Mouse (Mus musculus): Measurements from ENCODE around the gene Magi3. TPM values are rescaled to one million over a fixed set of nuclear protein-coding genes. Genes with fewer than 3 reads are reported as not detected.

The Magi3 gene
- polyA plus RNA-seq, 1 experiment from 2014 or later, result 7.4 TPM

GRCm38 (mm10) chr3:104101721-104102120, 118.5 kb downstream of the Magi3 start:
- Histone ChIP-seq H3K9ac (ENCODE audit: low read depth, low read length) (no peak overlapping the region), H3K4me3 (ENCODE audit: low read depth, low read length) (no peak overlapping the region), H3K27me3 (ENCODE audit: control insufficient read depth, insufficient read depth, low read length) (no peaks in the 10 kb centered on the region), H3K36me3 (ENCODE audit: control insufficient read depth, insufficient read depth, low read length) (no peaks in the 10 kb centered on the region), H3K4me1 (replicated peaks; ENCODE audit: control insufficient read depth, insufficient read depth, low read length) (no peaks in the 10 kb centered on the region), H3K4me2 (replicated peaks; ENCODE audit: low read depth, low read length) (no peak overlapping the region), H3K9me3 (ENCODE audit: control insufficient read depth, low read length) (no peaks in the 10 kb centered on the region), H3K27ac (ENCODE audit: low read depth, low read length) (no peak overlapping the region)
- 79% methylated on average over 3 of the region's 3 CpGs for WGBS
- DNase-seq (ENCODE audit: low spot score), result no peak
- no peak for ATAC-seq (ENCODE audit: low FRiP score)

DNA sequence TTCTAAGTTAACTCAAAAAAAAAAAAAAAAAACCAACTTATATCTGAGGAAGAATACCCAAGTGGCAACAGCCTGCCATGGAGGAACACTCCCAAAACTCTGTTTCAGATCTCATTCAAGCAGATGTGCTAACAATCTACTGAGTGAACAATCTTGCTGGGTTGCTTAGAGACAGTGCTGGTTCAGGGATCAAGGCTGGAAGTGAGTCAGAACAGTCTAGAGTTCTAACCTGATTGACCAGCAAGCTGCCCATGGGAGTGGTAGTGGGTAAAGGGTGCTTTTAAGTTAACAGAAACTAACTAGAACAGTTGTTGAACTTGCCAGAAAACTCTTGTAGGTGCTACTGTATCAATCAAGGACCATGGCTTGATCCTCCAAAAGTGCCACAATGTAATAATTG, 118.9 kb downstream of the Magi3 start:
- ATAC-seq (ENCODE audit: low FRiP score), result no peak
- no peak for DNase-seq (ENCODE audit: low spot score)

DNA sequence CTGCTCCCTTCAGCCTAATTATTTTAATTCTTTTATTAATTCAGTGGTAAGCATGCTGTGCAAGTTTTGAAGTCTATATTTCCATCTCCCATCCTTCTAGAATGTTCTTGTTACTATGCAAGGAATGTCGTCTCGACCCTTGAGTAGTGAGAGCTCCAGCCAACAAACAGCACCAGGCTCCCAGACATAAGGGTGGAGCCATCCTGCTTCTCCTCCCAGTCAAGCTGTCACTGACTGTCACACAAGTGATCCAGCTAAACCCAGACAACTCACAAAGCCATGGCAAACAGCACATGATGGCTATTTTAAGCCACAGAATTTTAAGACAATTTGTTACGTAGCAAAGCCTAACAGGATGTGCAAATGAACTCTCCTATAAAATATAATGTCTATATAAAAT, 124.2 kb downstream of the Magi3 start:
- H3K9ac ChIP-seq (ENCODE audit: low read depth, low read length), result no peak overlapping the region
- no peaks in the 10 kb centered on the region for H3K9me3 ChIP-seq (ENCODE audit: control insufficient read depth, low read length)
- no peaks in the 10 kb centered on the region for H3K4me1 ChIP-seq (replicated peaks; ENCODE audit: control insufficient read depth, insufficient read depth, low read length)
- no peak overlapping the region for H3K4me3 ChIP-seq (ENCODE audit: low read depth, low read length)
- 76% methylated on average over 3 of the region's 3 CpGs for WGBS
- H3K27me3 ChIP-seq (ENCODE audit: control insufficient read depth, insufficient read depth, low read length), result no peaks in the 10 kb centered on the region
- DNase-seq (ENCODE audit: low spot score) (no peak), ATAC-seq (ENCODE audit: low FRiP score) (no peak)
- H3K4me2 ChIP-seq (replicated peaks; ENCODE audit: low read depth, low read length), result no peak overlapping the region
- no peak overlapping the region for H3K27ac ChIP-seq (ENCODE audit: low read depth, low read length)
- H3K36me3 ChIP-seq (ENCODE audit: control insufficient read depth, insufficient read depth, low read length), result no peaks in the 10 kb centered on the region

More for the DNA sequence above, 118.9 kb downstream of the Magi3 start:
- Histone ChIP-seq H3K9ac (ENCODE audit: low read depth, low read length) (no peak overlapping the region), H3K27ac (ENCODE audit: low read depth, low read length) (no peak overlapping the region), H3K9me3 (ENCODE audit: control insufficient read depth, low read length) (no peaks in the 10 kb centered on the region), H3K27me3 (ENCODE audit: control insufficient read depth, insufficient read depth, low read length) (no peaks in the 10 kb centered on the region), H3K4me3 (ENCODE audit: low read depth, low read length) (no peak overlapping the region), H3K36me3 (ENCODE audit: control insufficient read depth, insufficient read depth, low read length) (no peaks in the 10 kb centered on the region), H3K4me1 (replicated peaks; ENCODE audit: control insufficient read depth, insufficient read depth, low read length) (no peaks in the 10 kb centered on the region), H3K4me2 (replicated peaks; ENCODE audit: low read depth, low read length) (no peak overlapping the region)

DNA sequence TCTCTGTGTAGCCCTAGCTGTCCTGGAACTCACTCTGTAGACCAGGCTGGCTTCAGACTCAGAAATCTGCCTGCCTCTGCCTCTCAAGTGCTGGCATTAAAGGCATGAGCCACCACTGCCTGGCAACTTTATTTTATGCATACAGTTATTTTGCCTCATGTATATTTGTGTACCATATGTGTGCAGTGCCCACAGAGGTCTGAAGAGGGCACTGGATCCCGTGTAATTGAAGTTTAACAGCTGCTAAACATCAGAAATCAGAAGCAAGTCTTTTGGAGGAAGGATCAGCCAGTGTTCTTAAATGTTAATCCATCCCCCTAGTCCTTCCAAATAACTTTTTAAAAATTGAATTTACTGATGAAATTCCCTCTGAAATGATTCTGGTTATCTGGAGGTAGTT, 125.5 kb downstream of the Magi3 start:
- H3K9ac ChIP-seq (ENCODE audit: low read depth, low read length), result no peak overlapping the region
- no peak overlapping the region for H3K4me2 ChIP-seq (replicated peaks; ENCODE audit: low read depth, low read length)
- H3K27ac ChIP-seq (ENCODE audit: low read depth, low read length), result no peak overlapping the region
- no peak for DNase-seq (ENCODE audit: low spot score)
- H3K4me1 ChIP-seq (replicated peaks; ENCODE audit: control insufficient read depth, insufficient read depth, low read length), result no peaks in the 10 kb centered on the region
- 77% methylated on average over 1 of the region's 1 CpGs for WGBS
- no peaks in the 10 kb centered on the region for H3K27me3 ChIP-seq (ENCODE audit: control insufficient read depth, insufficient read depth, low read length)
- H3K36me3 ChIP-seq (ENCODE audit: control insufficient read depth, insufficient read depth, low read length), result no peaks in the 10 kb centered on the region
- H3K4me3 ChIP-seq (ENCODE audit: low read depth, low read length), result no peak overlapping the region
- no peaks in the 10 kb centered on the region for H3K9me3 ChIP-seq (ENCODE audit: control insufficient read depth, low read length)
- no peak for ATAC-seq (ENCODE audit: low FRiP score)

GRCm38 (mm10) chr3:104092759-104093158, 127.4 kb downstream of the Magi3 start:
- H3K27me3 ChIP-seq (ENCODE audit: control insufficient read depth, insufficient read depth, low read length), result no peaks in the 10 kb centered on the region
- ATAC-seq (ENCODE audit: low FRiP score) (no peak), DNase-seq (ENCODE audit: low spot score) (no peak)
- H3K9ac ChIP-seq (ENCODE audit: low read depth, low read length), result no peak overlapping the region
- no peak overlapping the region for H3K4me3 ChIP-seq (ENCODE audit: low read depth, low read length)
- 82% methylated on average over 5 of the region's 5 CpGs for WGBS
- no peaks in the 10 kb centered on the region for H3K36me3 ChIP-seq (ENCODE audit: control insufficient read depth, insufficient read depth, low read length)
- H3K4me2 ChIP-seq (replicated peaks; ENCODE audit: low read depth, low read length), result no peak overlapping the region
- H3K4me1 ChIP-seq (replicated peaks; ENCODE audit: control insufficient read depth, insufficient read depth, low read length), result no peaks in the 10 kb centered on the region
- no peaks in the 10 kb centered on the region for H3K9me3 ChIP-seq (ENCODE audit: control insufficient read depth, low read length)
- no peak overlapping the region for H3K27ac ChIP-seq (ENCODE audit: low read depth, low read length)

GRCm38 (mm10) chr3:104082031-104082430, 138.1 kb downstream of the Magi3 start:
- no peaks in the 10 kb centered on the region for H3K4me1 ChIP-seq (replicated peaks; ENCODE audit: control insufficient read depth, insufficient read depth, low read length)
- no peaks in the 10 kb centered on the region for H3K27me3 ChIP-seq (ENCODE audit: control insufficient read depth, insufficient read depth, low read length)
- no peaks in the 10 kb centered on the region for H3K9me3 ChIP-seq (ENCODE audit: control insufficient read depth, low read length)
- DNase-seq (ENCODE audit: low spot score), result no peak
- H3K9ac ChIP-seq (ENCODE audit: low read depth, low read length), result no peak overlapping the region
- H3K27ac ChIP-seq (ENCODE audit: low read depth, low read length), result no peak overlapping the region
- H3K4me2 ChIP-seq (replicated peaks; ENCODE audit: low read depth, low read length), result no peak overlapping the region
- H3K36me3 ChIP-seq (ENCODE audit: control insufficient read depth, insufficient read depth, low read length), result no peaks in the 10 kb centered on the region
- ATAC-seq (ENCODE audit: low FRiP score), result no peak
- WGBS, result 90% methylated on average over 1 of the region's 1 CpGs
- H3K4me3 ChIP-seq (ENCODE audit: low read depth, low read length), result no peak overlapping the region

DNA sequence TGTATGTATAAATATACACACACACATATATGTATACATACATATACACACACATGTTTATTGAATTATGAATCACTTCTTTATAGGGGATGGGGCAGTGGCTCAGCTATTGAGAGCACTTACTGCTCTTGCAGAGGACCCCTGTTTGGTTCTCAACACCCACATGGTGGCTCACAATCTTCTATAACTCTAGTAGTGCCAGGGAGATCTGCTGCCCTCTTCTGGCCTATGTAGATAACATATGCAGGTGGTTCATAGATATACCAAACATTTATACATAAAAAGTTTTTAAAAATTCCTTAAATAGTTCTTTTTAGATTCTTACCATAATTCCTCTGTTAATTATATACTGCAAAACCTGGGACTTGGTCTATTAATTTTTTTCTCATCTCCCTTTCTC, 141.4 kb downstream of the Magi3 start:
- DNase-seq (ENCODE audit: low spot score) (no peak), ATAC-seq (ENCODE audit: low FRiP score) (no peak)
- Histone ChIP-seq H3K36me3 (ENCODE audit: control insufficient read depth, insufficient read depth, low read length) (no peaks in the 10 kb centered on the region), H3K4me2 (replicated peaks; ENCODE audit: low read depth, low read length) (no peak overlapping the region), H3K9ac (ENCODE audit: low read depth, low read length) (no peak overlapping the region), H3K27me3 (ENCODE audit: control insufficient read depth, insufficient read depth, low read length) (no peaks in the 10 kb centered on the region), H3K27ac (ENCODE audit: low read depth, low read length) (no peak overlapping the region), H3K4me3 (ENCODE audit: low read depth, low read length) (no peak overlapping the region), H3K9me3 (ENCODE audit: control insufficient read depth, low read length) (no peaks in the 10 kb centered on the region), H3K4me1 (replicated peaks; ENCODE audit: control insufficient read depth, insufficient read depth, low read length) (no peaks in the 10 kb centered on the region)

DNA sequence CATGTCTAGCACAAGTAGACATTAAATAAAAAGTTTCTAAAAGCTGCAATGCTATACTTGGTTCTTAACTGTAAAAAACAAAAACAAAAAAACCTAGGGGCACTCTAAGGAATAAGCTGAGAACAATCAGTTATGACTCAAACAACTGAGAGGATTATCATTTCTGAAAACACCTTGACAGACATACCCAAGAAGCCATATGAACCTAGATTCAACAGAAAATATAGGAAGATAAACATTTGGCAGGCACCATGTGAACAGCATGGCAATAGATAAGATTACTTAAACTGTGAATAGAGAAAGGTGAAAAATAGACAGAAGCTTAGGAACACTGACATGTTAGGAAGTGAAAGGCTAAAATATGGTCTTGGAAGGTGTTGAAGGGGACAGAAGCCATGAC, 150.8 kb downstream of the Magi3 start:
- ATAC-seq (ENCODE audit: low FRiP score) (no peak), DNase-seq (ENCODE audit: low spot score) (no peak)
- H3K4me2 ChIP-seq (replicated peaks; ENCODE audit: low read depth, low read length), result no peak overlapping the region
- no peaks in the 10 kb centered on the region for H3K27me3 ChIP-seq (ENCODE audit: control insufficient read depth, insufficient read depth, low read length)
- H3K36me3 ChIP-seq (ENCODE audit: control insufficient read depth, insufficient read depth, low read length), result no peaks in the 10 kb centered on the region
- H3K4me3 ChIP-seq (ENCODE audit: low read depth, low read length), result no peak overlapping the region
- H3K27ac ChIP-seq (ENCODE audit: low read depth, low read length), result no peak overlapping the region
- H3K4me1 ChIP-seq (replicated peaks; ENCODE audit: control insufficient read depth, insufficient read depth, low read length), result no peaks in the 10 kb centered on the region
- H3K9ac ChIP-seq (ENCODE audit: low read depth, low read length), result no peak overlapping the region
- H3K9me3 ChIP-seq (ENCODE audit: control insufficient read depth, low read length), result no peaks in the 10 kb centered on the region

DNA sequence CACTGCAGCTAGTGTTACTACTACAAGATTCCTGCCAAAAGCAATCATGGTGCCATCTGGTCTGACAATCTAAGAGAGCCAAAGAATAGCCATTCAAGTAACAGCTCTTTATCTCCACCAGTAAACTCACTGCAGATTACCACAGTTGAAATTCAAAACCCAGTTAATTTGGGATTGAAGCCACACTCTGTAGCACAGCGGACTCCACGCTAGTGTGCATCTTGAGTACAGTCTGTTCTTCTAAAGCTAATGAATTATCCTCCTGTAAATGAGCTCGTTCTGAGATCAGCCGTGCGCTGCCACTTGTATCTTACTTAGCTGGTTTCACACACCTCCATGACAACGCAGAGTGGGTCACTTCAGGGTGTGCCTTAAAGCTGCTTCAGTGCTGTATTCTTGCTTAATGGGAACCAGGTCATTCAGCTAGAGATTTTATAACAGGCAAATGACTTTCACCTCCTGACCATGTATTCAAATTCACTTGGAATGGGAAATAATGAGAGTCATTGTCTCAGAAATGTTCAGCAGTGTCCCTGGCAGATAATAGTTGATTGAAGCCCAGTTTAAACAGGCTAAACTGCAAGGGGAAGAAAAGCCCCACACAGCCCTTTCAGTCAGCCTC, 161.1 kb downstream of the Magi3 start:
- H3K4me1 ChIP-seq (replicated peaks; ENCODE audit: control insufficient read depth, insufficient read depth, low read length), result no peaks in the 10 kb centered on the region
- H3K4me2 ChIP-seq (replicated peaks; ENCODE audit: low read depth, low read length), result no peak overlapping the region
- ATAC-seq (ENCODE audit: low FRiP score), result no peak
- no peak overlapping the region for H3K4me3 ChIP-seq (ENCODE audit: low read depth, low read length)
- H3K36me3 ChIP-seq (ENCODE audit: control insufficient read depth, insufficient read depth, low read length), result no peaks in the 10 kb centered on the region
- no peaks in the 10 kb centered on the region for H3K27me3 ChIP-seq (ENCODE audit: control insufficient read depth, insufficient read depth, low read length)
- no peak overlapping the region for H3K27ac ChIP-seq (ENCODE audit: low read depth, low read length)
- H3K9me3 ChIP-seq (ENCODE audit: control insufficient read depth, low read length), result no peaks in the 10 kb centered on the region
- WGBS, result 60% methylated on average over 6 of the region's 6 CpGs
- no peak overlapping the region for H3K9ac ChIP-seq (ENCODE audit: low read depth, low read length)
- DNase-seq (ENCODE audit: low spot score), result peak; percentile 2
